ENCODE assay signal across 13 mouse cellular contexts in the genomic region with DNA sequence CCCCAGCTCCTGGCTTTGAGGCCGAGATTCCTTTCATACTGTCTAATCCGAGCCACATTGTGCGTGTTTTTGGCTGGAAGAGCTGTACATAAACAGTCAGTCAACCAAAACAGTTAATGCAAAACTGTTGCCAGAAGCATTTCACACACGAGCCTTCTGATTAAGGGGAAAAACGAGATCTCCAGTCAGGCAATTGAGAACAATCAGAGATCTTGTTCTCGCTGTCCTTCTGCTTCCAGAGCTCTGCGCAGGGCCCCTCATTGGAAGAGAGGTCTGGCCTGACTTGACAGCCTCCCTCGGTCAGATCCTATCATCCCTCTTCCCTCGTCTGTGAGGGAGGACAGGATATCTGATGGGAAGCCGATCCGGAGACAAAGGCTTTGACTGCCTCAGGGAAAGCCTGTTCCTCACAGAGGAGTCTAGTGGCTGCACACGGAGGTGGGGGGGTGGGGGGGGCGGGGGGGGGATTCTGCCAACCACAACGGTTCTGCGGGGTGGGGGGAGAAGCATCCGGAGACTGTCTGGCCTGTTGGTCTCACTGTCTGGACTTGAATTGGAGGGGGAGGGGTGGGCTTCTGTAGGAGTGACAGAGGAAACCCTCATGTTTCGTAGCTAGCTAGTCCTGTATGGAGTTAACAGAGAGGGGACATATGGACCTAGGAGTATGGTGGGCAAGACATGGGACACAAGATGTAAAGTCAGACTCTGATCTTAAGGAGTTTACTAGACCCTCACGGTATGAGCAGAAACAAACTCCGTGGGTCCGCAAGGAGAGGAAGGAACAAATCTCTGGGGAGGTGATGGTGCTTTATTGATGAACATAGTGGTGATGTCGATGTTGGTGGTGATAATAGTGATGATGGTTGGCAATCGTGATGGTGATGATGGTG. TPM values are rescaled to one million over a fixed set of nuclear protein-coding genes. Genes with fewer than 3 reads are reported as not detected.
DNase-seq lines count a peak whose midpoint lies in the region; ATAC-seq and TF ChIP-seq lines count a peak whose summit lies in the region.
"Had no signal": no experiment of that assay in that cellular context is flagged by ENCODE, and none has a peak within 500 bp of the region (broad histone marks: within the 10 kb centered on the region; RNA-seq: fewer than 3 reads in every experiment).

No protein-coding gene starts in this region.

- no peaks in the 10 kb centered on the region for H3K4me1 ChIP-seq in forebrain, postnatal 0 days (ENCODE audit: insufficient read depth)
- H3K4me1 ChIP-seq in forebrain, embryonic 13.5 days, result no peaks in the 10 kb centered on the region
- H3K4me1 ChIP-seq in kidney, postnatal 0 days (replicated peaks; ENCODE audit: insufficient read depth, low read length), result peaks cover 38% of the 10 kb centered on the region
- H3K4me1 ChIP-seq in hindbrain, embryonic 12.5 days, result peaks cover 12% of the 10 kb centered on the region
- H3K4me1 ChIP-seq: neural tube, embryonic 12.5 days had no signal

- no peaks in the 10 kb centered on the region for H3K9me3 ChIP-seq in forebrain, postnatal 0 days (ENCODE audit: low read length)
- no peaks in the 10 kb centered on the region for H3K9me3 ChIP-seq in forebrain, embryonic 13.5 days (replicated peaks)
- no peaks in the 10 kb centered on the region for H3K9me3 ChIP-seq in kidney, postnatal 0 days (replicated peaks; ENCODE audit: low read length)
- H3K9me3 ChIP-seq in hindbrain, embryonic 12.5 days (replicated peaks), result no peaks in the 10 kb centered on the region
- H3K9me3 ChIP-seq: neural tube, embryonic 12.5 days; stomach, embryonic 15.5 days had no signal

- H3K27me3 ChIP-seq in forebrain, postnatal 0 days (ENCODE audit: insufficient read depth, low read length), result no peaks in the 10 kb centered on the region; the same call in 1 of the 2 replicates
- H3K27me3 ChIP-seq in forebrain, embryonic 13.5 days, result no peaks in the 10 kb centered on the region; the same call in 1 of the 2 replicates
- no peaks in the 10 kb centered on the region for H3K27me3 ChIP-seq in kidney, postnatal 0 days (ENCODE audit: insufficient read depth, low read length)
- H3K27me3 ChIP-seq in hindbrain, embryonic 12.5 days, result peaks cover 5% of the 10 kb centered on the region; the same call in 1 of the 2 replicates
- H3K27me3 ChIP-seq: neural tube, embryonic 12.5 days; stomach, embryonic 15.5 days had no signal

- no peak for TF ChIP-seq CTCF in forebrain, postnatal 0 days (IDR thresholded peaks at IDR 0.05; ENCODE audit: low read depth)
- TF ChIP-seq CTCF in kidney, postnatal 0 days (IDR thresholded peaks at IDR 0.05; ENCODE audit: low read depth), result no peak

- no peaks in the 10 kb centered on the region for H3K36me3 ChIP-seq in forebrain, postnatal 0 days (ENCODE audit: insufficient read depth)
- no peaks in the 10 kb centered on the region for H3K36me3 ChIP-seq in forebrain, embryonic 13.5 days (ENCODE audit: poor library complexity, severe bottlenecking)
- H3K36me3 ChIP-seq in kidney, postnatal 0 days (ENCODE audit: insufficient read depth, low read length), result no peaks in the 10 kb centered on the region
- H3K36me3 ChIP-seq in hindbrain, embryonic 12.5 days, result no peaks in the 10 kb centered on the region
- H3K36me3 ChIP-seq: neural tube, embryonic 12.5 days; stomach, embryonic 15.5 days had no signal

- DNase-seq in forebrain, postnatal 0 days, result peak; percentile 26
- DNase-seq in kidney, postnatal 0 days (ENCODE audit: low spot score), result peak; percentile 62
- DNase-seq in kidney, adult 18-20 months, result no peak
- DNase-seq in NIH3T3 (ENCODE audit: low read depth), result peak; percentile 12
- no peak for DNase-seq in thymus, postnatal 0 days (ENCODE audit: low spot score)
- DNase-seq: kidney, postnatal 36 days; right cerebral cortex, postnatal 14 days had no signal

- no peak; the same call in 1 of the 2 replicates for ATAC-seq in forebrain, postnatal 0 days
- no peak for ATAC-seq in forebrain, embryonic 13.5 days
- 0 out of 2 replicates have a peak, but pooled peaks have one; percentile 9 for ATAC-seq in kidney, postnatal 0 days (replicated peaks; ENCODE audit: low FRiP score, low read depth)
- ATAC-seq in hindbrain, embryonic 12.5 days (ENCODE audit: low FRiP score), result no peak
- ATAC-seq in erythroblast, adult 5-6 weeks (replicated peaks; ENCODE audit: low FRiP score, poor library complexity, severe bottlenecking), result no peak

- no peak overlapping the region for H3K4me2 ChIP-seq in forebrain, postnatal 0 days (ENCODE audit: low read depth)
- no peak overlapping the region for H3K4me2 ChIP-seq in forebrain, embryonic 13.5 days
- H3K4me2 ChIP-seq in kidney, postnatal 0 days (ENCODE audit: low read length), result 0 out of 2 replicates have a peak overlapping the region, but pooled peaks have one; percentile 18
- peak overlapping the region; percentile 24; the same call in 1 of the 2 replicates for H3K4me2 ChIP-seq in hindbrain, embryonic 12.5 days (replicated peaks)
- H3K4me2 ChIP-seq: neural tube, embryonic 12.5 days; stomach, embryonic 15.5 days had no signal

- H3K27ac ChIP-seq in forebrain, postnatal 0 days (ENCODE audit: low read depth, low read length), result no peak overlapping the region
- H3K27ac ChIP-seq in forebrain, embryonic 13.5 days, result no peak overlapping the region
- peak overlapping the region; percentile 70 for H3K27ac ChIP-seq in kidney, postnatal 0 days
- no peak overlapping the region for H3K27ac ChIP-seq in hindbrain, embryonic 12.5 days
- H3K27ac ChIP-seq: neural tube, embryonic 12.5 days; stomach, embryonic 15.5 days had no signal

- H3K4me3 ChIP-seq in forebrain, postnatal 0 days (ENCODE audit: low read depth, low read length), result no peak overlapping the region
- H3K4me3 ChIP-seq in forebrain, embryonic 13.5 days, result no peak overlapping the region
- no peak overlapping the region for H3K4me3 ChIP-seq in kidney, postnatal 0 days (replicated peaks; ENCODE audit: low read depth, low read length)
- H3K4me3 ChIP-seq in hindbrain, embryonic 12.5 days, result no peak overlapping the region
- H3K4me3 ChIP-seq: neural tube, embryonic 12.5 days; stomach, embryonic 15.5 days had no signal

- WGBS in forebrain, postnatal 0 days, result 47% methylated on average over 21 of the region's 22 CpGs
- WGBS in forebrain, embryonic 13.5 days, result 59% methylated on average over 21 of the region's 22 CpGs
- 26% methylated on average over 22 of the region's 22 CpGs for WGBS in kidney, postnatal 0 days
- 65% methylated on average over 21 of the region's 22 CpGs for WGBS in hindbrain, embryonic 12.5 days

- H3K9ac ChIP-seq in forebrain, postnatal 0 days, result no peak overlapping the region
- no peak overlapping the region for H3K9ac ChIP-seq in forebrain, embryonic 13.5 days
- no peak overlapping the region for H3K9ac ChIP-seq in kidney, postnatal 0 days (ENCODE audit: low read depth, low read length)
- H3K9ac ChIP-seq in hindbrain, embryonic 12.5 days, result no peak overlapping the region
- H3K9ac ChIP-seq: neural tube, embryonic 12.5 days; stomach, embryonic 15.5 days had no signal

RNA-seq across cellular contexts. Expression of gene Hs3st6, which starts 12.5 kb away (rescaled TPM):
- total RNA-seq in forebrain, postnatal 0 days (2014; rRNA removed), result 0.57 TPM in 1 of 2 replicates, not detected in the other
- 0.45 and 0.53 TPM in 2 replicates for polyA plus RNA-seq in forebrain, postnatal 0 days (2015; fragmentation: Nextera tagmentation; extraction: Ambion mirVana)
- polyA plus RNA-seq in forebrain, embryonic 13.5 days (2015; fragmentation: Nextera tagmentation; extraction: Ambion mirVana), result 0.15 and 0.17 TPM in 2 replicates
- 33.0 and 38.6 TPM in 2 replicates for polyA plus RNA-seq in kidney, postnatal 0 days (2015; fragmentation: Nextera tagmentation; extraction: Ambion mirVana)
- polyA plus RNA-seq in hindbrain, embryonic 12.5 days (2016; fragmentation: Nextera tagmentation; extraction: Ambion mirVana), result 2.5 and 4.8 TPM in 2 replicates
- not detected in 2 replicates for total RNA-seq in erythroblast, adult 5-6 weeks (2015; ENCODE audit: low replicate concordance)
- not detected in 2 replicates for total RNA-seq in erythroblast, adult 5-6 weeks (2017; ENCODE audit: low replicate concordance)
- polyA plus RNA-seq in thymus, postnatal 0 days (2015; fragmentation: Nextera tagmentation; extraction: Ambion mirVana), result 0.25 and 0.40 TPM in 2 replicates

RNA-seq across cellular contexts. Expression of gene Msrb1, which starts 28.8 kb away (rescaled TPM):
- 19.3 and 27.4 TPM in 2 replicates for total RNA-seq in forebrain, postnatal 0 days (2014; rRNA removed)
- polyA plus RNA-seq in forebrain, postnatal 0 days (2015; fragmentation: Nextera tagmentation; extraction: Ambion mirVana), result 28.4 and 28.6 TPM in 2 replicates
- polyA plus RNA-seq in forebrain, embryonic 13.5 days (2015; fragmentation: Nextera tagmentation; extraction: Ambion mirVana), result 18.8 and 22.1 TPM in 2 replicates
- polyA plus RNA-seq in kidney, postnatal 0 days (2015; fragmentation: Nextera tagmentation; extraction: Ambion mirVana), result 45.8 and 48.6 TPM in 2 replicates
- polyA plus RNA-seq in hindbrain, embryonic 12.5 days (2016; fragmentation: Nextera tagmentation; extraction: Ambion mirVana), result 21.8 and 22.6 TPM in 2 replicates
- total RNA-seq in erythroblast, adult 5-6 weeks (2015; ENCODE audit: low replicate concordance), result 177 and 224 TPM in 2 replicates
- total RNA-seq in erythroblast, adult 5-6 weeks (2017; ENCODE audit: low replicate concordance), result 42.8 and 97.5 TPM in 2 replicates
- polyA plus RNA-seq in thymus, postnatal 0 days (2015; fragmentation: Nextera tagmentation; extraction: Ambion mirVana), result 48.7 and 53.4 TPM in 2 replicates

RNA-seq across cellular contexts. Expression of gene Rpl3l, which starts 37.6 kb away (rescaled TPM):
- total RNA-seq in forebrain, postnatal 0 days (2014; rRNA removed), result not detected in 2 replicates
- polyA plus RNA-seq in forebrain, postnatal 0 days (2015; fragmentation: Nextera tagmentation; extraction: Ambion mirVana), result 0.34 TPM in 1 of 2 replicates, not detected in the other
- not detected in 2 replicates for polyA plus RNA-seq in forebrain, embryonic 13.5 days (2015; fragmentation: Nextera tagmentation; extraction: Ambion mirVana)
- polyA plus RNA-seq in kidney, postnatal 0 days (2015; fragmentation: Nextera tagmentation; extraction: Ambion mirVana), result 0.36 and 0.38 TPM in 2 replicates
- polyA plus RNA-seq in hindbrain, embryonic 12.5 days (2016; fragmentation: Nextera tagmentation; extraction: Ambion mirVana), result not detected in 2 replicates
- not detected in 2 replicates for total RNA-seq in erythroblast, adult 5-6 weeks (2015; ENCODE audit: low replicate concordance)
- not detected in 2 replicates for total RNA-seq in erythroblast, adult 5-6 weeks (2017; ENCODE audit: low replicate concordance)
- 0.82 and 1.6 TPM in 2 replicates for polyA plus RNA-seq in thymus, postnatal 0 days (2015; fragmentation: Nextera tagmentation; extraction: Ambion mirVana)
- polyA plus RNA-seq: neural tube, embryonic 12.5 days; stomach, embryonic 15.5 days had no signal

RNA-seq across cellular contexts. Expression of gene Meiob, which starts 38.8 kb away (rescaled TPM):
- not detected in 2 replicates for total RNA-seq in forebrain, postnatal 0 days (2014; rRNA removed)
- 0.08 and 0.15 TPM in 2 replicates for polyA plus RNA-seq in forebrain, postnatal 0 days (2015; fragmentation: Nextera tagmentation; extraction: Ambion mirVana)
- polyA plus RNA-seq in forebrain, embryonic 13.5 days (2015; fragmentation: Nextera tagmentation; extraction: Ambion mirVana), result not detected in 2 replicates
- polyA plus RNA-seq in kidney, postnatal 0 days (2015; fragmentation: Nextera tagmentation; extraction: Ambion mirVana), result 0.23 and 0.47 TPM in 2 replicates
- polyA plus RNA-seq in hindbrain, embryonic 12.5 days (2016; fragmentation: Nextera tagmentation; extraction: Ambion mirVana), result not detected in 2 replicates
- not detected in 2 replicates for total RNA-seq in erythroblast, adult 5-6 weeks (2015; ENCODE audit: low replicate concordance)
- total RNA-seq in erythroblast, adult 5-6 weeks (2017; ENCODE audit: low replicate concordance), result not detected in 2 replicates
- polyA plus RNA-seq in thymus, postnatal 0 days (2015; fragmentation: Nextera tagmentation; extraction: Ambion mirVana), result 0.17 and 0.23 TPM in 2 replicates
- total RNA-seq: left cerebral cortex, postnatal 10 days had no signal
- polyA plus RNA-seq: neural tube, embryonic 12.5 days had no signal

RNA-seq across cellular contexts. Expression of gene Ndufb10, which starts 41.0 kb away (rescaled TPM):
- total RNA-seq in forebrain, postnatal 0 days (2014; rRNA removed), result 151 and 199 TPM in 2 replicates
- polyA plus RNA-seq in forebrain, postnatal 0 days (2015; fragmentation: Nextera tagmentation; extraction: Ambion mirVana), result 312 and 351 TPM in 2 replicates
- 232 and 253 TPM in 2 replicates for polyA plus RNA-seq in forebrain, embryonic 13.5 days (2015; fragmentation: Nextera tagmentation; extraction: Ambion mirVana)
- 417 and 419 TPM in 2 replicates for polyA plus RNA-seq in kidney, postnatal 0 days (2015; fragmentation: Nextera tagmentation; extraction: Ambion mirVana)
- 199 and 214 TPM in 2 replicates for polyA plus RNA-seq in hindbrain, embryonic 12.5 days (2016; fragmentation: Nextera tagmentation; extraction: Ambion mirVana)
- 52.0 and 124 TPM in 2 replicates for total RNA-seq in erythroblast, adult 5-6 weeks (2015; ENCODE audit: low replicate concordance)
- 74.1 and 90.5 TPM in 2 replicates for total RNA-seq in erythroblast, adult 5-6 weeks (2017; ENCODE audit: low replicate concordance)
- 304 and 335 TPM in 2 replicates for polyA plus RNA-seq in thymus, postnatal 0 days (2015; fragmentation: Nextera tagmentation; extraction: Ambion mirVana)

Comparison
In these comparisons a context has a peak if more than half of its experiments do, and no peak if none do; other contexts are left out.
1. DNase-seq: peak in forebrain, postnatal 0 days (single experiment), kidney, postnatal 0 days (single experiment) and NIH3T3 (single experiment); none in kidney, adult 18-20 months (single experiment) and thymus, postnatal 0 days (single experiment).
2. H3K4me2 ChIP-seq: peak in kidney, postnatal 0 days (single experiment) and hindbrain, embryonic 12.5 days (single experiment); none in forebrain, postnatal 0 days (single experiment) and forebrain, embryonic 13.5 days (single experiment).